Mouse (Mus musculus) testis, adult 2 months (tissue): ENCODE data around the gene Kpna7.

Experiments used
- CTCF ChIP-seq: fragments of 200-500 bp; IDR thresholded peaks from 2 replicates; pipeline ENCODE4 v1.5.1; 2012; ENCODE audit warnings: low read depth, mild to moderate bottlenecking, inconsistent platforms, low read length, moderate library complexity; ENCODE audit not compliant: control insufficient read depth, insufficient read depth, insufficient replicate concordance
- POLR2A ChIP-seq: fragments of 200-500 bp; IDR thresholded peaks from 2 replicates; pipeline ENCODE4 v1.6.1; 2012; ENCODE audit warnings: low read depth, mild to moderate bottlenecking, inconsistent platforms, low read length, moderate library complexity; ENCODE audit not compliant: control insufficient read depth

DNA sequence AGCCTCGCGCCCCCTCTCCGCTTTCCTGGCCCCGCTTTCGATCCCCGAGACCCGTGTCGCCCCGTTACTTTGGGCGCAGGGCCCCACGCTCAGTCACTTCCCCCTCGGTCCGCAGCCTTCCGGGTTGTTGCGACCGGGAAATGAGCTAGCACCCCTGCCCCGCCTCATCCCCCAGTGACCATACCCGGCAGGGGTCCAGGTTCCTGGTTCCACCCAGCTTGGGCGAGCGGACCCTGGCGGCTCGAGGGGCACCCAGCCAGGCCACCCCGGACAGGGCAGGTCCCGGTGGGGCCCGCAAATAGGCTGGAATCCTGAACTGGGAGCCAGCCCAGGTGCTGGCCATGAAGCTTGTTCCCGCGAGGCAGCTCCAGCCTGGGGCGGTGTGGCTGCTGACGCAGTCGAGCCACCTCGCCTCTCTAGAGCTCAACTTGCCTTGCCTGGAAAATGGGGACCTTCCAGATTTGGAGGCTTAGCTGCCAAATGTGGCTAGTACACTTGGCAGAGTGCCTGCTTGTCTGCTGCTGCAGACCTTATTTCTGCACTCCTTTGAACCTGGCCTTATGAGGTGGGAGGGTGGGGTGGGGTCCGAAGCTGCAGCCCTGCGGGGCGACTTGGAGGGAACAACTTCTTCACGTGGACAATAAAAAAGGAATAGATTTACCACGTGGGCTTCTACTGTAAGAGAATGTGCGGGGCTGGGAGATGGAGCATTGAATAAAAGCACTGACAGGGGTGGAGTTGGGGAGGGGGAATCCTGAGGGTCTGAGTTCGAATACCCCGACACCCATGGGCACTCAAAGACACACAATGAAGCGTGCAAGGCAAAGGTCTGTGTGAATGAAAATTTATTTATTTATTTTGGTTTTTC lies 31.0 kb upstream of the Kpna7 start:
- TF ChIP-seq CTCF = no peak
- TF ChIP-seq POLR2A = no peak
